Mouse (Mus musculus): ENCODE data around the gene Magi2. TPM values are rescaled to one million over a fixed set of nuclear protein-coding genes. Genes with fewer than 3 reads are reported as not detected.
A peak's percentile ranks its signal among the peaks of the same experiment; 100 is the strongest.
"Not testable (repeated sequence)": the region's sequence is repeated elsewhere in the genome, so short reads cannot be mapped to it uniquely, and the experiment has no call there.

Gene Magi2
- polyA plus RNA-seq, 1 experiment from 2014 or later, result 3.0 TPM

GRCm38 (mm10) chr5:20512377-20513126, 1285.7 kb downstream of the Magi2 start:
- ATAC-seq (replicated peaks; ENCODE audit: insufficient number of reproducible peaks, low FRiP score, low TSS enrichment, low read depth), result no peak
- no peaks in the 10 kb centered on the region for H3K36me3 ChIP-seq (replicated peaks; ENCODE audit: control insufficient read depth, insufficient read depth, low read depth, low read length)
- H3K4me2 ChIP-seq (ENCODE audit: low read depth, low read length), result no peak overlapping the region
- H3K27me3 ChIP-seq (ENCODE audit: control insufficient read depth, insufficient read depth, low read length), result no peaks in the 10 kb centered on the region
- H3K9ac ChIP-seq (replicated peaks; ENCODE audit: low read length), result no peak overlapping the region
- no peak for DNase-seq (ENCODE audit: low spot score)
- H3K9me3 ChIP-seq (replicated peaks; ENCODE audit: control insufficient read depth, low read length), result no peaks in the 10 kb centered on the region
- WGBS, result 50% methylated on average over 16 of the region's 16 CpGs
- no peak overlapping the region for H3K27ac ChIP-seq (replicated peaks; ENCODE audit: low read depth, low read length)
- no peaks in the 10 kb centered on the region for H3K4me1 ChIP-seq (ENCODE audit: control insufficient read depth, insufficient read depth, low read length)
- no peak overlapping the region for H3K4me3 ChIP-seq (ENCODE audit: low read depth, low read length)

- no peaks in the 10 kb centered on the region for H3K9me3 ChIP-seq (replicated peaks; ENCODE audit: control insufficient read depth, low read length)
- H3K4me3 ChIP-seq (ENCODE audit: low read depth, low read length), result no peak overlapping the region
- ATAC-seq (replicated peaks; ENCODE audit: insufficient number of reproducible peaks, low FRiP score, low TSS enrichment, low read depth) (no peak), DNase-seq (ENCODE audit: low spot score) (no peak)
- H3K27ac ChIP-seq (replicated peaks; ENCODE audit: low read depth, low read length), result no peak overlapping the region
- no peaks in the 10 kb centered on the region for H3K36me3 ChIP-seq (replicated peaks; ENCODE audit: control insufficient read depth, insufficient read depth, low read depth, low read length)
- H3K9ac ChIP-seq (replicated peaks; ENCODE audit: low read length), result no peak overlapping the region
- WGBS, result 88% methylated on average over 9 of the region's 9 CpGs
- H3K4me1 ChIP-seq (ENCODE audit: control insufficient read depth, insufficient read depth, low read length), result no peaks in the 10 kb centered on the region
- H3K27me3 ChIP-seq (ENCODE audit: control insufficient read depth, insufficient read depth, low read length), result no peaks in the 10 kb centered on the region
- no peak overlapping the region for H3K4me2 ChIP-seq (ENCODE audit: low read depth, low read length)
Measured at GRCm38 (mm10) chr5:20521639-20522038, 1294.8 kb downstream of the Magi2 start.

- no peak for ATAC-seq (replicated peaks; ENCODE audit: insufficient number of reproducible peaks, low FRiP score, low TSS enrichment, low read depth)
- no peak overlapping the region for H3K27ac ChIP-seq (replicated peaks; ENCODE audit: low read depth, low read length)
Measured at GRCm38 (mm10) chr5:20522047-20522446, 1295.2 kb downstream of the Magi2 start.

GRCm38 (mm10) chr5:20523776-20524175, 1296.9 kb downstream of the Magi2 start:
- H3K4me3 ChIP-seq (ENCODE audit: low read depth, low read length), result no peak overlapping the region
- H3K4me1 ChIP-seq (ENCODE audit: control insufficient read depth, insufficient read depth, low read length), result no peaks in the 10 kb centered on the region
- no peak overlapping the region for H3K4me2 ChIP-seq (ENCODE audit: low read depth, low read length)
- no peaks in the 10 kb centered on the region for H3K27me3 ChIP-seq (ENCODE audit: control insufficient read depth, insufficient read depth, low read length)
- no peaks in the 10 kb centered on the region for H3K36me3 ChIP-seq (replicated peaks; ENCODE audit: control insufficient read depth, insufficient read depth, low read depth, low read length)
- ATAC-seq (replicated peaks; ENCODE audit: insufficient number of reproducible peaks, low FRiP score, low TSS enrichment, low read depth) (no peak), DNase-seq (ENCODE audit: low spot score) (no peak)
- H3K27ac ChIP-seq (replicated peaks; ENCODE audit: low read depth, low read length), result no peak overlapping the region
- no peaks in the 10 kb centered on the region for H3K9me3 ChIP-seq (replicated peaks; ENCODE audit: control insufficient read depth, low read length)
- H3K9ac ChIP-seq (replicated peaks; ENCODE audit: low read length), result no peak overlapping the region

More at GRCm38 (mm10) chr5:20522047-20522446, 1295.2 kb downstream of the Magi2 start:
- Histone ChIP-seq H3K36me3 (replicated peaks; ENCODE audit: control insufficient read depth, insufficient read depth, low read depth, low read length) (no peaks in the 10 kb centered on the region), H3K4me2 (ENCODE audit: low read depth, low read length) (no peak overlapping the region), H3K9ac (replicated peaks; ENCODE audit: low read length) (no peak overlapping the region), H3K9me3 (replicated peaks; ENCODE audit: control insufficient read depth, low read length) (no peaks in the 10 kb centered on the region), H3K4me3 (ENCODE audit: low read depth, low read length) (no peak overlapping the region), H3K27me3 (ENCODE audit: control insufficient read depth, insufficient read depth, low read length) (no peaks in the 10 kb centered on the region), H3K4me1 (ENCODE audit: control insufficient read depth, insufficient read depth, low read length) (no peaks in the 10 kb centered on the region)
- WGBS, result 97% methylated on average over 13 of the region's 13 CpGs
- DNase-seq (ENCODE audit: low spot score), result no peak

- H3K27ac ChIP-seq (replicated peaks; ENCODE audit: low read depth, low read length); H3K4me2 ChIP-seq (ENCODE audit: low read depth, low read length); H3K9me3 ChIP-seq (replicated peaks; ENCODE audit: control insufficient read depth, low read length); H3K27me3 ChIP-seq (ENCODE audit: control insufficient read depth, insufficient read depth, low read length); H3K4me1 ChIP-seq (ENCODE audit: control insufficient read depth, insufficient read depth, low read length); DNase-seq (ENCODE audit: low spot score); H3K36me3 ChIP-seq (replicated peaks; ENCODE audit: control insufficient read depth, insufficient read depth, low read depth, low read length); H3K4me3 ChIP-seq (ENCODE audit: low read depth, low read length); ATAC-seq (replicated peaks; ENCODE audit: insufficient number of reproducible peaks, low FRiP score, low TSS enrichment, low read depth); H3K9ac ChIP-seq (replicated peaks; ENCODE audit: low read length): not testable (repeated sequence)
- 91% methylated on average over 1 of the region's 4 CpGs for WGBS
Measured at GRCm38 (mm10) chr5:20526588-20526987, 1299.8 kb downstream of the Magi2 start.

GRCm38 (mm10) chr5:20536544-20536943, 1309.7 kb downstream of the Magi2 start:
- Histone ChIP-seq H3K36me3 (replicated peaks; ENCODE audit: control insufficient read depth, insufficient read depth, low read depth, low read length) (no peaks in the 10 kb centered on the region), H3K27me3 (ENCODE audit: control insufficient read depth, insufficient read depth, low read length) (no peaks in the 10 kb centered on the region), H3K27ac (replicated peaks; ENCODE audit: low read depth, low read length) (no peak overlapping the region), H3K4me1 (ENCODE audit: control insufficient read depth, insufficient read depth, low read length) (no peaks in the 10 kb centered on the region), H3K9ac (replicated peaks; ENCODE audit: low read length) (no peak overlapping the region), H3K9me3 (replicated peaks; ENCODE audit: control insufficient read depth, low read length) (no peaks in the 10 kb centered on the region), H3K4me2 (ENCODE audit: low read depth, low read length) (no peak overlapping the region), H3K4me3 (ENCODE audit: low read depth, low read length) (no peak overlapping the region)
- DNase-seq (ENCODE audit: low spot score), result no peak
- WGBS, result 54% methylated on average over 3 of the region's 3 CpGs
- no peak for ATAC-seq (replicated peaks; ENCODE audit: insufficient number of reproducible peaks, low FRiP score, low TSS enrichment, low read depth)

GRCm38 (mm10) chr5:20537369-20538022, 1310.7 kb downstream of the Magi2 start:
- no peak overlapping the region for H3K9ac ChIP-seq (replicated peaks; ENCODE audit: low read length)
- no peaks in the 10 kb centered on the region for H3K9me3 ChIP-seq (replicated peaks; ENCODE audit: control insufficient read depth, low read length)
- H3K4me3 ChIP-seq (ENCODE audit: low read depth, low read length), result no peak overlapping the region
- H3K4me2 ChIP-seq (ENCODE audit: low read depth, low read length), result no peak overlapping the region
- H3K27ac ChIP-seq (replicated peaks; ENCODE audit: low read depth, low read length), result no peak overlapping the region
- H3K4me1 ChIP-seq (ENCODE audit: control insufficient read depth, insufficient read depth, low read length), result no peaks in the 10 kb centered on the region
- WGBS, result 72% methylated on average over 8 of the region's 8 CpGs
- H3K36me3 ChIP-seq (replicated peaks; ENCODE audit: control insufficient read depth, insufficient read depth, low read depth, low read length), result no peaks in the 10 kb centered on the region
- DNase-seq (ENCODE audit: low spot score) (no peak), ATAC-seq (replicated peaks; ENCODE audit: insufficient number of reproducible peaks, low FRiP score, low TSS enrichment, low read depth) (no peak)
- H3K27me3 ChIP-seq (ENCODE audit: control insufficient read depth, insufficient read depth, low read length), result no peaks in the 10 kb centered on the region

- Histone ChIP-seq H3K27ac (replicated peaks; ENCODE audit: low read depth, low read length) (no peak overlapping the region), H3K9ac (replicated peaks; ENCODE audit: low read length) (no peak overlapping the region), H3K36me3 (replicated peaks; ENCODE audit: control insufficient read depth, insufficient read depth, low read depth, low read length) (no peaks in the 10 kb centered on the region), H3K27me3 (ENCODE audit: control insufficient read depth, insufficient read depth, low read length) (no peaks in the 10 kb centered on the region), H3K4me3 (ENCODE audit: low read depth, low read length) (no peak overlapping the region), H3K4me2 (ENCODE audit: low read depth, low read length) (no peak overlapping the region), H3K4me1 (ENCODE audit: control insufficient read depth, insufficient read depth, low read length) (no peaks in the 10 kb centered on the region), H3K9me3 (replicated peaks; ENCODE audit: control insufficient read depth, low read length) (no peaks in the 10 kb centered on the region)
- whole genome bisulfite sequencing, result 54% methylated on average over 5 of the region's 5 CpGs
- peak; percentile 27 for DNase-seq (ENCODE audit: low spot score)
- no peak for ATAC-seq (replicated peaks; ENCODE audit: insufficient number of reproducible peaks, low FRiP score, low TSS enrichment, low read depth)
Measured at GRCm38 (mm10) chr5:20544374-20544773, 1317.5 kb downstream of the Magi2 start.
